Mouse (Mus musculus): Measurements from ENCODE around the gene Tex2. TPM values are rescaled to one million over a fixed set of nuclear protein-coding genes. Genes with fewer than 3 reads are reported as not detected.
A peak's percentile ranks its signal among the peaks of the same experiment; 100 is the strongest.

Gene Tex2
- total and polyA plus RNA-seq, 3 experiments, result 4.0 to 5.0 (median 4.5) TPM

DNA sequence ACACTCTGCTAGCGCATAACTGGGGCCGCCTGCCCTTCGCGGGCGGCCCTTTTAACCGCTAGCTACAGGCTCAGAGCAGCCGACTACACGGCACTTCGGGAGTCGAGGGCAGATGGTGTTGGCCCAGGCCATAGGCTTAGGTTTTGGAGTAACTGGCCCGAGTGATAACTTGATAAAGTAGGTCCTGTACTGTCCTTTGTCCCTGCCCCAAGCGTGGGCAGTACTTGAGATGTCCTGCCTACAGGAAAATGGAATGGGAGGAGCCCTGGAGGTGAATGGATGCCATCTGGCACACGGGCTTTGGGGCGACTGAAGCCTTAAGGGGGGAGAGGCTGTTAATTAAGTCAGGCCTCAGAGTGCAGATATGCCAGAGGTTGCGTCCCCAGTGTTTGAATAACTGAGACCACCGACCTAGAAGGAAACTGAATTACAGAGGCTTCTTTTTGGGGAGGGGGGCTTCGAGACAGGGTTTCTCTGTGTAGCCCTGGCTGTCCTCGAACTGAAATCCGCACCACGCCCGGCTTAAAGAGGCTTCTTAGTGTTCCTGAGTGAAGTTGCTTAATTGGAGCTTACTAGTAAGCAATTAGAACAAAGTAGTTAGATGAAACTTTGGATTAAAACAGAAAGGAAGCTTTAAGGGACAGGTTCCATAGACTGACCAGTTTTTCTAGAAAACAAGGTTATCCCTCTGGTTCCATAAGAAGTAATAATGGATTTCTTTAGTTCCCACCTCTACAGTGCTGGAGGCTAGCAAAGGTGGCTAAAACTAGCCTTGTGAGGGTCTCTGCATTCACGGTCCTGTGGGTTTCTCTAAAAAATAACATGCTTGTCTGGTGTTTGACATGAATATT lies 111.7 kb downstream of the Tex2 start:
- in situ Hi-C loops (cut with MboI; ENCODE audit: low pct_ligation_motif_present, low pct_unique_long_range_greater_than_20kb, low sequenced_read_pairs), result loop anchor here (10.0 kb wide), 1 partner anchor 253 kb away; the partner anchor contains the start of genes Milr1 and Pecam1
- H3K36me3 ChIP-seq (replicated peaks in 1 of 2; ENCODE audit: control insufficient read depth in 1 of 2, insufficient read depth in 1 of 2, low read length in 1 of 2), result peaks cover 0 to 6% of the 10 kb centered on the region in 2 experiments
- H3K27ac ChIP-seq (ENCODE audit: insufficient read depth, low read depth), result peak overlapping the region; percentile 85
- H3K4me3 ChIP-seq (replicated peaks in 1 of 3; ENCODE audit: low read depth in 2 of 3, low read length in 2 of 3, poor library complexity in 1 of 3), result peak overlapping the region; percentile 68 to 83 (median 78)
- no peaks in the 10 kb centered on the region for H3K27me3 ChIP-seq (replicated peaks)
- H3K9me3 ChIP-seq (replicated peaks; ENCODE audit: low read length), result no peaks in the 10 kb centered on the region
- peak overlapping the region; percentile 69 for H3K4me2 ChIP-seq (ENCODE audit: insufficient read depth, low read depth, poor library complexity, severe bottlenecking)
- no peaks in the 10 kb centered on the region for H3K79me2 ChIP-seq (replicated peaks; ENCODE audit: control insufficient read depth, extremely low read depth, insufficient read depth, poor library complexity, severe bottlenecking)
- peak overlapping the region; percentile 98 for H3K9ac ChIP-seq (ENCODE audit: insufficient read depth, low read depth)
- peak; percentile 63 for DNase-seq (ENCODE audit: extremely low read depth)
- dilution Hi-C loops (cut with MboI; ENCODE audit: extremely low pct_ligation_motif_present, extremely low pct_unique_long_range_greater_than_20kb, low sequenced_read_pairs), result no loop called here
- H3K4me1 ChIP-seq (ENCODE audit: control insufficient read depth in 1 of 2, insufficient read depth in 2 of 2), result peaks cover 12 to 43% of the 10 kb centered on the region in 2 experiments
- TF ChIP-seq NELFE (IDR thresholded peaks at IDR 0.05; ENCODE audit: low read depth, low read length) (peak; percentile 55; the same call in 1 of the 2 replicates), IRF4 (IDR thresholded peaks at IDR 0.05; ENCODE audit: low read depth, low read length) (no peak; the same call in 1 of the 2 replicates), HCFC1 (IDR thresholded peaks at IDR 0.05; ENCODE audit: low read depth, low read length) (no peak), RCOR1 (conservative IDR thresholded peaks at IDR 0.05; ENCODE audit: low read depth, low read length) (peak; percentile 33; the same call in 1 of the 2 replicates), KAT2A (IDR thresholded peaks at IDR 0.05; ENCODE audit: insufficient replicate concordance, low read length) (0 out of 2 replicates have a peak, but pooled peaks have one; percentile 58), UBTF (IDR thresholded peaks at IDR 0.05; ENCODE audit: low read depth, low read length) (0 out of 2 replicates have a peak, but pooled peaks have one; percentile 53), MAX (IDR thresholded peaks at IDR 0.05; ENCODE audit: low read length) (peak; percentile 64; the same call in 1 of the 2 replicates), SIN3A (IDR thresholded peaks at IDR 0.05; ENCODE audit: low read length) (peak; percentile 62), USF2 (conservative IDR thresholded peaks at IDR 0.05; ENCODE audit: low read depth, low read length) (no peak), POLR2AphosphoS2 (IDR thresholded peaks at IDR 0.05; ENCODE audit: low read depth, low read length) (peak; percentile 98), ELF1 (IDR thresholded peaks at IDR 0.05; ENCODE audit: low read depth, low read length) (0 out of 2 replicates have a peak, but pooled peaks have one; percentile 46), TCF12 (IDR thresholded peaks at IDR 0.05; ENCODE audit: low read depth, low read length) (peak; percentile 45; the same call in 1 of the 2 replicates), JUND (conservative IDR thresholded peaks at IDR 0.05; ENCODE audit: low read depth, low read length) (no peak), ZC3H11A (IDR thresholded peaks at IDR 0.05; ENCODE audit: low read depth, low read length) (no peak), EP300 (IDR thresholded peaks at IDR 0.05; ENCODE audit: low read length) (no peak), E2F4 (IDR thresholded peaks at IDR 0.05; ENCODE audit: insufficient replicate concordance, low read depth, low read length) (no peak), RAD21 (IDR thresholded peaks at IDR 0.05; ENCODE audit: low read depth, low read length) (no peak), BHLHE40 (IDR thresholded peaks at IDR 0.05; ENCODE audit: low read depth, low read length) (0 out of 2 replicates have a peak, but pooled peaks have one; percentile 13), MAFK (IDR thresholded peaks at IDR 0.05; ENCODE audit: insufficient replicate concordance, low read length) (no peak), ETS1 (conservative IDR thresholded peaks at IDR 0.05; ENCODE audit: low read depth, low read length) (peak; percentile 9; the same call in 1 of the 2 replicates), PAX5 (IDR thresholded peaks at IDR 0.05; ENCODE audit: low read length) (no peak), MYC (IDR thresholded peaks at IDR 0.05; ENCODE audit: low read depth, low read length) (peak; percentile 80; the same call in 1 of the 2 replicates), JUN (IDR thresholded peaks at IDR 0.05; ENCODE audit: insufficient read depth, low read depth, low read length) (no peak), MAZ (IDR thresholded peaks at IDR 0.05; ENCODE audit: low read depth, low read length) (peak; percentile 77), CHD1 (IDR thresholded peaks at IDR 0.05; ENCODE audit: low read depth, low read length) (no peak; the same call in none of the 2 replicates), ZKSCAN1 (IDR thresholded peaks at IDR 0.05; ENCODE audit: borderline replicate concordance, low read depth, low read length) (no peak), MEF2A (IDR thresholded peaks at IDR 0.05; ENCODE audit: borderline replicate concordance, low read depth, low read length) (0 out of 2 replicates have a peak, but pooled peaks have one; percentile 11), ZNF384 (IDR thresholded peaks at IDR 0.05; ENCODE audit: low read depth, low read length) (no peak), ZMIZ1 (IDR thresholded peaks at IDR 0.05; ENCODE audit: low read depth, low read length) (peak; percentile 94), POLR2A (IDR thresholded peaks at IDR 0.05; ENCODE audit: low read depth, low read length) (peak; percentile 68), CHD2 (IDR thresholded peaks at IDR 0.05; ENCODE audit: low read length) (peak; percentile 76), NRF1 (IDR thresholded peaks at IDR 0.05; ENCODE audit: low read depth, low read length) (no peak), CTCF (conservative IDR thresholded peaks at IDR 0.05 in 1 of 2, IDR thresholded peaks at IDR 0.05 in 1 of 2; ENCODE audit: low read depth in 2 of 2, low read length in 2 of 2) (no peak), TBP (conservative IDR thresholded peaks at IDR 0.05; ENCODE audit: low read depth, low read length) (no peak), USF1 (IDR thresholded peaks at IDR 0.05; ENCODE audit: low read depth, low read length) (no peak), GABPA (IDR thresholded peaks at IDR 0.05; ENCODE audit: insufficient replicate concordance, low read depth, low read length) (no peak), MXI1 (IDR thresholded peaks at IDR 0.05; ENCODE audit: low read depth, low read length) (peak; percentile 66; the same call in 1 of the 2 replicates)

All from CH12.LX (cell line).